Mouse (Mus musculus): ENCODE measurements around the gene Cabp2.

DNA sequence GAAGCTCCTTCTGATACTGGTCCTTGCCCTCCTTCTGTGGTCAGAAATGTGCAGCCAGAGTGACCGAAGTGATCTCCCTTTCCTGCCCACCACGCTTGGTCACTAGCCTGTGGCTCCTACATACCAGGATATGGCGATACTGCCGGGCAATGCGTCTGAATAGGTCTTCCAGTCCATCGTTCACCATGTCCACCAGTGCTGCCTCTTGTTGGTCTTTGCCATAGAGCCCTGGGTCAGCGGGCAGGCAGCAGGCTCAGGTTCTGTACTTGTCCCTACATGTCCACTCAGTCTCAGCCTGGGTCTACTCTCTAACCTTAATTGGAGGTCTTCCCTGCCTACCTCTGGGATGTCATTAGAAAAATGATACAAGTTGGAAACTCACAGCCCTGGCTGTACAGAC is 23.4 kb upstream of the Cabp2 start:
- TF ChIP-seq CTCF (IDR thresholded peaks at IDR 0.05; ENCODE audit: low read depth, low read length) (no peak), POLR2A (IDR thresholded peaks at IDR 0.05; ENCODE audit: borderline replicate concordance, low read depth, low read length) (no peak)
